Mouse (Mus musculus): ENCODE data around the gene Garem2. TPM values are rescaled to one million over a fixed set of nuclear protein-coding genes. Genes with fewer than 3 reads are reported as not detected.

Garem2 gene
- polyA plus RNA-seq, 1 experiment from 2014 or later = 0.62 TPM

- no peaks in the 10 kb centered on the region for H3K9me3 ChIP-seq (replicated peaks)
- ATAC-seq (replicated peaks; ENCODE audit: low FRiP score) = no peak
- H3K36me3 ChIP-seq = peaks cover 87% of the 10 kb centered on the region
- 96% methylated on average over 2 of the region's 2 CpGs for WGBS
- no peak overlapping the region for H3K9ac ChIP-seq
- no peaks in the 10 kb centered on the region for H3K27me3 ChIP-seq
- H3K4me1 ChIP-seq = no peaks in the 10 kb centered on the region
- no peak overlapping the region for H3K4me3 ChIP-seq (replicated peaks)
- no peak overlapping the region for H3K4me2 ChIP-seq
- H3K27ac ChIP-seq = no peak overlapping the region
Measured at GRCm38 (mm10) chr5:30132173-30132572, 27.2 kb downstream of the Garem2 start.

- Histone ChIP-seq H3K4me2 (no peak overlapping the region), H3K36me3 (peaks cover 86% of the 10 kb centered on the region), H3K9ac (no peak overlapping the region), H3K27me3 (no peaks in the 10 kb centered on the region), H3K9me3 (replicated peaks) (no peaks in the 10 kb centered on the region), H3K4me3 (replicated peaks) (no peak overlapping the region), H3K4me1 (no peaks in the 10 kb centered on the region), H3K27ac (no peak overlapping the region)
- WGBS = 88% methylated on average over 11 of the region's 11 CpGs
- no peak for ATAC-seq (replicated peaks; ENCODE audit: low FRiP score)
Measured at GRCm38 (mm10) chr5:30135711-30136231, 30.8 kb downstream of the Garem2 start.

DNA sequence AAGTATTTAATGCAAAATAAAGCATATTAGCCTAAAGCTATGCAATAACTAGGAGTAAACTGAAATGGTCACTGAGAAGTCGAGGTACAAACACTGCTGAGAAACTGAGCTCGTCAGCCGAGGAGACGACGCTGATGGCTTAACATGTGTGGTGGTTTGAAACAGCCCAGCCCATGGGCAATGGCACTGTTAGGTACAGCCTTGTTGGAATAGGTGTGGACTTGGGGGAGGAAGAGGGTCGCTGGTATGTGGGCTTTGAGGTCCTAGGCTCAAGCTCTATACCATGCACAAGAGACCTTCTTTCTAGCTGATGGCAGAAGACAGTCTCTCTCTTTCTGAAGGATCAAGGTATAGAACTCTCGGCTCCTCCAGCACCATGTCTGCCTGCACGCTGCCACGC, 32.3 kb downstream of the Garem2 start:
- Histone ChIP-seq H3K9me3 (replicated peaks) (no peaks in the 10 kb centered on the region), H3K4me3 (replicated peaks) (no peak overlapping the region), H3K9ac (no peak overlapping the region), H3K36me3 (peaks cover 88% of the 10 kb centered on the region), H3K4me1 (no peaks in the 10 kb centered on the region), H3K27ac (no peak overlapping the region), H3K4me2 (no peak overlapping the region), H3K27me3 (no peaks in the 10 kb centered on the region)
- WGBS = 97% methylated on average over 9 of the region's 9 CpGs
- ATAC-seq (replicated peaks; ENCODE audit: low FRiP score) = no peak

DNA sequence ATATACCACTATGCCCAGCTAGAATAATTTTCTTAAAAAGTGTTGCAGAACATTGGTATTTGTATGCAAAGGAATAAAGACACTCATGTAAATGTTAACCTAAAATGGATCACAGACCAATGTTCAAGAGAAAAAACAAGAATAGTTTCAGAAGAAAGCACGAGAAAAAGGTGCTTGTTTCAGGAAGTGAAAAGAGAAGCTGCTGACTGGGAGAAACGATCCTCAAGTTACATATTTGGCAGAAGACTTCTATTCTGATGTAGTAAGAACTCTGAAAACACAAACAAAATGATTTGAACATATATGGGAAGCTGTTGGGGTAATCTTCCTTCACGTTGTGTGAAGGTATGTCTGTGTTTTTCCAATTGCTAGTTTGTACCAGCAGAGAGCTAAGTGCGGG, 33.2 kb downstream of the Garem2 start:
- H3K4me3 ChIP-seq (replicated peaks) = no peak overlapping the region
- no peak overlapping the region for H3K4me2 ChIP-seq
- peaks cover 88% of the 10 kb centered on the region for H3K36me3 ChIP-seq
- H3K9ac ChIP-seq = no peak overlapping the region
- H3K4me1 ChIP-seq = no peaks in the 10 kb centered on the region
- H3K27ac ChIP-seq = no peak overlapping the region
- 89% methylated on average over 4 of the region's 4 CpGs for WGBS
- no peaks in the 10 kb centered on the region for H3K9me3 ChIP-seq (replicated peaks)
- no peak for ATAC-seq (replicated peaks; ENCODE audit: low FRiP score)
- H3K27me3 ChIP-seq = no peaks in the 10 kb centered on the region

GRCm38 (mm10) chr5:30146526-30146925, 41.6 kb downstream of the Garem2 start:
- H3K4me1 ChIP-seq = 0 out of 2 replicates have a peak, but pooled peaks cover 5% of the 10 kb centered on the region
- peaks cover 64% of the 10 kb centered on the region for H3K36me3 ChIP-seq
- H3K4me2 ChIP-seq = no peak overlapping the region
- no peak overlapping the region for H3K4me3 ChIP-seq (replicated peaks)
- WGBS = 93% methylated on average over 6 of the region's 6 CpGs
- no peaks in the 10 kb centered on the region for H3K27me3 ChIP-seq
- no peak for ATAC-seq (replicated peaks; ENCODE audit: low FRiP score)
- no peaks in the 10 kb centered on the region for H3K9me3 ChIP-seq (replicated peaks)
- H3K27ac ChIP-seq = no peak overlapping the region
- no peak overlapping the region for H3K9ac ChIP-seq

DNA sequence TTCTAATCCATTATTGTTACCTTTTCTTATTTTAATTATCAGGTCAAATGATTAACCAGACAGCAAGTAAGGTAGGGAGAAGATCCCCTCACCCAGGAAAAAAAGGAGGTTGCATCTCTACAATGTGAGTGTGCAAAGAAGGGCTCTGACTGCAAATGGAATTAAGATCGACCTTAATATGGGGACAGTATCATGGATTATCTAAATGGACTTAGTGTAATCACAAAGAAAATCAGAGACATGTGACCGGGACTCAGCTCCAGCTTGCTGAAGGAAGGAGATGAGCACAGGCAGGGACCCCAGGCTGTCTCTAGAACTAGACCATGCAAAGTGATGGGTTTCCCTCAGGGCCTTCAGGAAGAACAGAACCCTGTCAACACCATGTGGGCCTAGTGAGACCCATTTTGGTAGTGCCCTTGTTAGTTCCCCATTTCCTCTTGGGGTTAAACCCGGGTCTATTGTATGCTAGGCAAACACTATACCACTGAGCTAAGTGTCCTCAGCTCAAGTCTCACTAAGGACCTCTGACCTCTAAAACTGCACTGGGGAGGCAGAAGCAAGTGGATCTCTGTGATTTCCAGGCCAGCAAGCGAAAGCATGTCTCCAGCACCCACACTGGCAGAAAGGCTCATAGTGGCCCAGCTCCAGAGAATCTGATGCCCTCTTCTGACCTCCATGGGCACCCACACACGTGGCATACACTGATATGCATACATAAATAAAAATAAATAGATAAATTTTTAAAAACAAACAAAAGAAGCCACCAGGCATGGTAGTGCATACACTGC, 43.4 kb downstream of the Garem2 start:
- no peaks in the 10 kb centered on the region for H3K27me3 ChIP-seq
- no peak overlapping the region for H3K9ac ChIP-seq
- no peak overlapping the region for H3K27ac ChIP-seq
- H3K9me3 ChIP-seq (replicated peaks) = no peaks in the 10 kb centered on the region
- peaks cover 46% of the 10 kb centered on the region for H3K36me3 ChIP-seq
- no peak overlapping the region for H3K4me2 ChIP-seq
- 83% methylated on average over 5 of the region's 5 CpGs for WGBS
- peaks cover 10% of the 10 kb centered on the region; the same call in 1 of the 2 replicates for H3K4me1 ChIP-seq
- H3K4me3 ChIP-seq (replicated peaks) = no peak overlapping the region
- no peak for ATAC-seq (replicated peaks; ENCODE audit: low FRiP score)

- Histone ChIP-seq H3K36me3 (peaks cover 12% of the 10 kb centered on the region), H3K9me3 (replicated peaks) (no peaks in the 10 kb centered on the region), H3K4me3 (replicated peaks) (no peak overlapping the region), H3K27ac (no peak overlapping the region), H3K27me3 (no peaks in the 10 kb centered on the region), H3K4me1 (peaks cover 22% of the 10 kb centered on the region), H3K9ac (no peak overlapping the region), H3K4me2 (no peak overlapping the region)
- 71% methylated on average over 4 of the region's 4 CpGs for WGBS
- no peak for ATAC-seq (replicated peaks; ENCODE audit: low FRiP score)
Measured at GRCm38 (mm10) chr5:30152007-30152406, 47.0 kb downstream of the Garem2 start.

DNA sequence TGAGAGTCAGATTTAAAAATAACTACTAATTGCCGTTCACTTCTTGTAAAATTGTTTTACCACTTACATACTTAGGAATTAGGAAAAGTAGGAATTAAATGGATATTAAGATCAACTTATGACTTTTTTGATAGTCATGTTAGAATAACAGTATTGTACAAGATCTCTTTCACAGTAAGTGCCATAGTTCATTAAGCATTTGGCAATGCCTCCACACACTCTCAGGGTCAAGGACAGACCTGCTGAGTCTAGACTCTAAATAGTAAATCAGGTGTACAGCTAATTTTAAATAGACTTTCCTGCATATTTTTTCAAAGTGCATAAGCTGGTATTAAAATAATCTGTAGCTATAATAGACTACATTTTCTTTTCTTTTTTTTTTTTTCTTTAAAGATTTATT, 47.5 kb downstream of the Garem2 start:
- 75% methylated on average over 1 of the region's 1 CpGs for WGBS
- Histone ChIP-seq H3K36me3 (peaks cover 10% of the 10 kb centered on the region), H3K4me2 (no peak overlapping the region), H3K4me3 (replicated peaks) (no peak overlapping the region), H3K9ac (no peak overlapping the region), H3K27ac (no peak overlapping the region), H3K27me3 (no peaks in the 10 kb centered on the region), H3K4me1 (peaks cover 22% of the 10 kb centered on the region), H3K9me3 (replicated peaks) (no peaks in the 10 kb centered on the region)
- ATAC-seq (replicated peaks; ENCODE audit: low FRiP score) = no peak

DNA sequence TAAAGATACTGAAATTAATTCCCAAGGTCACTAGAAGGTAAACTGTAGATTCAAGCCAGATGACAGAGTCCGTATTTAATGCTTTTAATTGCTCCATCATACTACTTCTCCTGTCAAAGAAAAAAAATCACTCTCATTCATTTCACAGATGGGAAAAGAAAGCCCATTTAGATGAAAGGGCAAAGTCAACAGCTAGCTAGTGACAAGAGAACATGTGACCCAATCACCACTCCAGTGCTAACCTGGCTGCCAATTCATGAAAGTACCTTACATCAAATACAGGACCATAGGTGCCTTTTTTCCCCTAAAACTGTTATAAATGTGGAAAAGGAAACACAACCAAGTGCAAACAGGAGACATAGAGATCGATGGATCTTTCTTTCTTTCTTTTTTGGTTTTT, 48.3 kb downstream of the Garem2 start:
- Histone ChIP-seq H3K27ac (no peak overlapping the region), H3K4me3 (replicated peaks) (no peak overlapping the region), H3K9me3 (replicated peaks) (no peaks in the 10 kb centered on the region), H3K36me3 (peaks cover 10% of the 10 kb centered on the region), H3K9ac (no peak overlapping the region), H3K4me1 (peaks cover 22% of the 10 kb centered on the region), H3K4me2 (peak overlapping the region; percentile 30; the same call in 1 of the 2 replicates), H3K27me3 (no peaks in the 10 kb centered on the region)
- ATAC-seq (replicated peaks; ENCODE audit: low FRiP score) = no peak
- WGBS = 94% methylated on average over 2 of the region's 2 CpGs

- Histone ChIP-seq H3K4me2 (peak overlapping the region; percentile 65), H3K4me1 (peaks cover 22% of the 10 kb centered on the region), H3K4me3 (replicated peaks) (peak overlapping the region; percentile 98), H3K9ac (peak overlapping the region; percentile 92), H3K27ac (peak overlapping the region; percentile 93; the same call in 1 of the 2 replicates), H3K36me3 (peaks cover 7% of the 10 kb centered on the region), H3K27me3 (no peaks in the 10 kb centered on the region), H3K9me3 (replicated peaks) (no peaks in the 10 kb centered on the region)
- no peak for ATAC-seq (replicated peaks; ENCODE audit: low FRiP score)
- 22% methylated on average over 4 of the region's 4 CpGs for WGBS
Measured at GRCm38 (mm10) chr5:30154013-30154412, 49.1 kb downstream of the Garem2 start.

GRCm38 (mm10) chr5:30154474-30155394, 49.8 kb downstream of the Garem2 start, which contains the start of the genes Hadha and Hadhb:
Gene Hadha, minus strand, starts transcription at chr5:30155162.
Gene Hadhb, plus strand, starts transcription at chr5:30155248.
- under 1% methylated on average over 53 of the region's 53 CpGs for WGBS
- peak within 1 kb of the TSS; percentile 93 for H3K27ac ChIP-seq

DNA sequence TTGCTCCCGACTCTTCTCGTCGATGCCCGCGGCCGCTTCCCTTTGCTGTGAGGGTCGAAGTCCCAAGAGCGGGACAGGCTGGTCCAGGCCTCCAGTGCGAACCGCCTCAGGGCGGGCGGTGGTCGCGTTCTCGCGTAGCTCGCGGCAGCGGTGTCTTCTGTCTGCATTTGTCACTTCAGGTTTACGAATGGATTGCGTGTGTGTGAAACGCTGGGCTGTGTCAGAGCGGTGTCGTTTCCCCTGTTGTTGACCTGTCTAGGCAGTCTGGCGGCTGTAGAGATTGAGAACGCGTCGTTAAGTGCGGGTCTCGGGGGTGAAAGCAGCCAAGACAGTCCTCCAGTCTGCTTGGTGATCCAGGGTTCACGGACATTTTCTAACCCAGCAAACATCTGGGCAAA, 50.4 kb downstream of the Garem2 start:
- under 1% methylated on average over 31 of the region's 31 CpGs for WGBS

More at GRCm38 (mm10) chr5:30154474-30155394, 49.8 kb downstream of the Garem2 start, which contains the start of the genes Hadha and Hadhb:
- peaks cover 22% of the 10 kb centered on the region for H3K4me1 ChIP-seq
- no peaks in the 10 kb centered on the region for H3K9me3 ChIP-seq (replicated peaks)
- H3K4me3 ChIP-seq (replicated peaks) = peak within 1 kb of the TSS; percentile 98
- H3K4me2 ChIP-seq = peak within 1 kb of the TSS; percentile 65
- no peaks in the 10 kb centered on the region for H3K27me3 ChIP-seq
- peak; percentile 92 for ATAC-seq (replicated peaks; ENCODE audit: low FRiP score)
- 0 out of 2 replicates have a peak, but pooled peaks cover 2% of the 10 kb centered on the region for H3K36me3 ChIP-seq
- peak within 1 kb of the TSS; percentile 92 for H3K9ac ChIP-seq

More for the DNA sequence above, 50.4 kb downstream of the Garem2 start:
- peak overlapping the region; percentile 93 for H3K27ac ChIP-seq
- H3K4me3 ChIP-seq (replicated peaks) = peak overlapping the region; percentile 98
- peak overlapping the region; percentile 92 for H3K9ac ChIP-seq
- H3K4me2 ChIP-seq = peak overlapping the region; percentile 65
- peaks cover 22% of the 10 kb centered on the region for H3K4me1 ChIP-seq
- no peaks in the 10 kb centered on the region for H3K27me3 ChIP-seq
- no peaks in the 10 kb centered on the region for H3K36me3 ChIP-seq
- peak; percentile 55 for ATAC-seq (replicated peaks; ENCODE audit: low FRiP score)
- H3K9me3 ChIP-seq (replicated peaks) = no peaks in the 10 kb centered on the region
